Mouse (Mus musculus): ENCODE measurements around the gene Anxa6.

Gene Anxa6

GRCm38 (mm10) chr11:54929290-54929689 lies 104.0 kb downstream of the Anxa6 start:
- no peak for DNase-seq (ENCODE audit: low spot score in 2 of 2)

Measured in cerebellum, postnatal 4 days (tissue).